Mouse (Mus musculus) lung, adult 18-20 months (tissue): Measurements from ENCODE around the gene Prm2.

Experiments used
- DNase-seq, 2 experiments: peaks; one replicate each; pipeline ENCODE4 v3.0.0; 2022; ENCODE audit warnings: mixed read lengths in 2 of 2

Prm2 gene

GRCm38 (mm10) chr16:10796034-10796433 lies at the start of gene Prm2:
Prm2 (minus strand) TSS chr16:10796134.
- no peak for DNase-seq

GRCm38 (mm10) chr16:10844319-10844670 lies 48.4 kb upstream of the Prm2 start:
- no peak for DNase-seq

DNA sequence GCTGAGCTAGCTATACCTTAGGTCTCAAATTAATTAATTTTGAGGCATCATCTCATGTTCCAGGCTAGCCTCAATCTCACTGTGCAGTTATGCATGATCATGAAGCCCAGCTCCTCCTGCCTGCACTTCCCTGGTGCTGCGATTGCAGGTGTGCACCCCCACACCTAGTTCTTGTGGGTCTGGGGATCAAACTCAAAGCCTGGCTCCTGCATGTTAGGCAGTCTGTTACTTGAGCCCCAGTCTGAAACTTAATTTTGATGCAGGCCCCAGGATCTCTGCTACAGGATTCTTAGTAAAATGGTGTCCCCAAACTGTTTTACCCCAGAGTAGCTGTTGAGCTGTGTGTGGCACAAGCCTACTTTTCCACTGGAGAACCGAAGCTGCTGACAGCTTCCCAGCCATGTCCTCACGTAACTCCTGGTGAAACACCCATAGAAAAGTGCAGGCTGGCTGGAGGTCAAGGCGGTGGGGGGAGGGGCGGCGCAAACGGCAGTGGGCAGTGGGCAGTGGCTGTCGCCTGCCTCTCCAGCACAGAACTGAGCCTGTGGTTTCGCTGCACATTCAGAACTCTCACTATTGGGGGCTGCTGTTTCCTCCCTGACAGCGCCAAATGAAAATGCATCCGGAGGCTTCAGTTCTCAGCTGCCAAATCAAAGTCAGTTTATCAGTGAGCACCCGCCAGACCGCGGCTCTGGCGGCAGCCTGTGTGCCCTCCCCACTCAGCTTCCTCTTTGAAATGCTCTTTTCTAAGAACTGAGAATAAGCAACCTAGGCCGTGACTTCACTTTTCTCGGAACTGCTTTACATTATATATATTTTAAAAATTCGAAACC lies 47.8 kb upstream of the Prm2 start:
- peak; percentile 53 to 57 for DNase-seq

GRCm38 (mm10) chr16:10842282-10842855 lies 46.4 kb upstream of the Prm2 start:
- DNase-seq: no peak

DNA sequence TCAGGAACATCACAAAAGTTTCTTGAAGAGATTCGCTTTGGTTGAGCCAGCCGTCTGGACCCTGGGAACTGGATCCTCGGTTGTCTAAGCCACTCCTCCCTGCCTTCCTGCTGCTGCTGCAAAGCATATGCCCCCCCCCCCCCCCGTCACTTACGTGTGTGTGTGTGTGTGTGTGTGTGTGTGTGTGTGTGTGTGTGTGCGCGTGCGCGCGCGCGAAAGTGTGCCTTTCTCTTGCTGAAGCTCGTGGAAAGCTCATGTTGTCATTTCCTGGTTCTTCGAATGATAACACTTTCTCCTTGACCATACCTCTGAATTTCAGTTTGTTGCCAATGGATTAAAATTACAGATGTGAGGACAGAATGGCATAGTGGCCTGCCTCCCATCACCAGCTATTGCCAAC lies 44.1 kb upstream of the Prm2 start:
- DNase-seq: no peak

DNA sequence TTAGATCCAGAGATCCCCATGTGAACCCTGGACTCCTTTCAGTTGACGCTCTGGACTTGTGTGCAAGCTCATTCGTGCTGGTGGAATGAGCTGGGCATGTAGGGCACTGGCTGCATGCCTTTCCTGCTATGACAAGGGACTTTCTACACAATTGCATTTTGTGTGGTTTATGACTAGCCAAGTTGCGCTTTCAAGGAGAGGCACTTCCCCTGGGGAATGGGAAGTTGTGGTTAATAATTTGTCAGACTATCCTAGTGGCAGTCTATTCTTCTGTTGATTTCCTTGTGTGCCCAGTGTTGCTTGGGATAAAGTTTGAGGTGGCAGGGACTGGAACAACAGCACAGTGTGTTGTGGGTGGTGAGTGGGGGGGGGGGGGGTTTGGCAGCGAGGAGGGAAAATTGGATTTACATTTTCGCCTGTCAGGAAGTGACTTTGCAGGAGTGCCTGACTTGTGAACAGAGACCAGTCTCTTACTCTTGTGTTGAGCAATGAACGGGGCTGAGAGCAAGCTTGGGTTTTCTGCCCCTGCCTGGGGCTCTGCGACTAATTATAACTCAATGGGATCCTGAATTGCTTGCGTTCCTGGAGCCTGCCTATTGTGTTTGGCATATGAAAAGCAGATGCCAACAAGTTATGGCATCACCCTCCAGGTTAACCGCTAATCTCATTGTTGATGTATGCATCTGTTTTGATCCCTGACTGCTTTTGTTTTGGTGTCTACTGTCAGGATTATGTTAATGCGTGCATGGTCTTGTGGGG lies 42.7 kb upstream of the Prm2 start:
- DNase-seq: peak; percentile 32 to 59

- no peak for DNase-seq
Measured at GRCm38 (mm10) chr16:10837903-10838302, 42.0 kb upstream of the Prm2 start.

- DNase-seq: no peak
Measured at GRCm38 (mm10) chr16:10837250-10837649, 41.3 kb upstream of the Prm2 start.

- DNase-seq: no peak
Measured at GRCm38 (mm10) chr16:10836388-10836787, 40.5 kb upstream of the Prm2 start.

GRCm38 (mm10) chr16:10834911-10835587 lies 39.1 kb upstream of the Prm2 start, which contains the start of gene Rmi2:
Rmi2 (plus strand) TSS chr16:10835059.
- DNase-seq: peak; percentile 87

DNA sequence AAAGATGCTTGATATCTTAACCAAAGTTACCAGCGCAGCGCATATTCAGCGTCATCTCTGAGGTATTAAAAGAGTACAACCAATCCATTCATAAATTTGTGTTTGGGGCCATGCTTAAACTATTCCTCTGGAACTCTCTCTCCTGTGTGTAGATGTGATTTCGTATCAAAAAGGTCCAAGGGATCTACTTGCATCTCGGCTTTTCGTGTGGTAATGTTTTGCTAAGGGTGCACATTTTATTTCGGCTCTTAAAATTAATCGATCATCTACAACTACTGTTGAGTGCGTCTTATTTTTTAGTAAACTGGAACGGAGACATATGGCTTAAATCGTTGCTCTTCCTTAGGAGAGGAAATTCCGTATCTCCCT lies 38.6 kb upstream of the Prm2 start:
- no peak for DNase-seq

DNA sequence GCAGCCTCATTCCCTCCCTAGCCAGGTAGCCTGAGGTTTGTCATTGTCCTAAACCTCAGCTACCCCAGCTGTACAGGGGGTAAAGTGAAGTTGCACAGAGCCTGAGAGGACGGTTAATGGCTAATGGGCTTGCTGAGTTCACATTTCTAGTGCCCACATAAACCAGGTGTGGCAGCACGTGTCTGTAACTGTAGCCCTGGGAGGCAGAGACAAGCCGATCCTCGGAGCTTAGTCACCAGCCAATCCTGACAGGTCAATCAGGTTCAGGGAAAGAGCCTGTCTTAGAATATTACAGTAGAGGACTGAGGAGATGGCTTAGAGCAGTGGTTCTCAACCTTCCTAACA lies 32.5 kb upstream of the Prm2 start:
- DNase-seq: no peak

DNA sequence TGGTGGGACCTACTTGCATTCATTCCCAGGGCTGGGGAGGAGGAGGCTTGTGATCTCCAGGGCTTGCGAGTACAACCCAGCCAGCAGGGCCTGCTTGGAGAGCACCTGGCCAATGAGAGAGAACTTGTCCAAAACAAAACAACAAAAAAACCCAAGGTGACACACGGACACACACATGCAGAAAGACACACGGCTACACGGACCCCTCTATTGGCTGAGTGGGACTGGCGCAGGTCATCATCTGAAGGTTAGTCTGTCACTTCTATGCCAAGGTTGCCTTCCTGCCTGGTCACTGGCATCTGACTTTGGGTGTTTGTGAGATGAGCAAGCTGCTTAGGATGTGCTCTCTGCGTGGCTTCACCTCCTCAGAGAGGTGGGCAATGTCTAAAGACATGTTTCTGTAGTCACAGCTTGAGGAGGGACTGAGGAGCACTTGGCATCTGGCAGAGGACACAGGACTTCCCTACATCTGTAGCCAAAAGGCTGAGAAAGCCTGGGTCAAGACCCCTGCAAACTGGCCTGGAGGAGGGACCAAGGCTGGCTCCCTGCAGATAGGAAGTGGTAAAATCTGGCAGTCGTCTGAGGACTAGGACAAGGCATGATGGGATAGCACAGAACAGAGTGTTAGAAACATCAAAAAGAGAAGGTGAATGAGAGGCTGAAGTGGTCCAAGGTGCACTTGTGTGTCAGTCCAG lies 32.0 kb upstream of the Prm2 start:
- DNase-seq: no peak

DNA sequence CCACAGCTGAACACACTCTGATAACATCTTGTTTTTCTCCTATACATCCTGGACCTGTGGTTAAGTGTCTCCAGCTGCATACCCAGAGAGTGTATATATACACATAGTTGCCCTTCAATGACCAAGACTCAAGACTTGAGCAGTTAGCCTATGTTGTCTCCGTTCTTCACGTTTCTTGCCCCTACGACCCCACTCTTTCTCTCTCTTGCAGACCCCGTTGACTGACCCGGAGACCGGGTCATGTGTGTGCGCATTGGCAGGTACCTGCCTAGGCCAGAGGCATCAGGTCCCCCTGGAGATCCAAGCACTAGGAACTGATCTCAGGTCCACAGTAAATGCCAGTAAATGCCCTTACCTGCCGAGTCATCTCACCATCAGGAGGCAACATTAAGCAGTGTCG lies 31.3 kb upstream of the Prm2 start:
- no peak for DNase-seq

DNA sequence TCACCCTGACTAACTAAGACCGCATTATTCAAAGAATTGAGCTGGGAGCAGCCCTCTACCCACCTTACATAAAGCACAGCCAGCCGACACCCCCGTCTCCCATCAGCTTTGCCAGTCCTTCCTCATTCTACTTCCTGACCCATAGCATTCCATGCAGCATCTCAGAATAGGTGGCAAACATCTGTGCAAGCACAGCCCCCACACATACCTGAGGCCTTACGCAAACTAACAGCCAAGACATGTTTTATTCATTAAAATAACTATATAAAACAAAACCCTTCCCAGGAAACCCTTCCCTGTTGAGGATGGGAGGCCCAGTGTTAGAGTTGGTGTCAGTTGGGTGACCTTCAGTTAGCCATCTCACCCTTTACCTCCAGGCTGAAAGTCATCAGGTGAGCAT lies 29.9 kb upstream of the Prm2 start:
- DNase-seq: no peak

DNA sequence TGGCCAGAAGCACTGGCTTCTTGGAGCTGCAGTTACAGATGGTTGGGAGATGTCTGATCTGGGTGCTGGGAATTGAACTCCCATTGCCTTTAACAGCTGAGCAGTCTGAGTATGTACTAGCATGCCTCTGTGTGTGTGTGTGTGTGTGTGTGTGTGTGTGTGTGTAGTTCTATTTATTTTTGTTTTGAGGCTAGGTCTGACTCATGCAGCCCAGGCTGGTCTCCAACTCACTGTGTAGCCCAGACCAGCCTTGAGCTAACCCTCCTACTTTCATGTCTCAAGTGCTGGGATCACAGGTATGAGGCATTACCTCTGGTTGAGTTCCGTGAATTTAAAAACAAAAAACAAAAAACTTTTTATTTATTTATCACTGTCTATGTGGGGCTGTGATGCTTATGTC lies 28.6 kb upstream of the Prm2 start:
- no peak for DNase-seq

GRCm38 (mm10) chr16:10821387-10821786 lies 25.5 kb upstream of the Prm2 start:
- no peak for DNase-seq

DNA sequence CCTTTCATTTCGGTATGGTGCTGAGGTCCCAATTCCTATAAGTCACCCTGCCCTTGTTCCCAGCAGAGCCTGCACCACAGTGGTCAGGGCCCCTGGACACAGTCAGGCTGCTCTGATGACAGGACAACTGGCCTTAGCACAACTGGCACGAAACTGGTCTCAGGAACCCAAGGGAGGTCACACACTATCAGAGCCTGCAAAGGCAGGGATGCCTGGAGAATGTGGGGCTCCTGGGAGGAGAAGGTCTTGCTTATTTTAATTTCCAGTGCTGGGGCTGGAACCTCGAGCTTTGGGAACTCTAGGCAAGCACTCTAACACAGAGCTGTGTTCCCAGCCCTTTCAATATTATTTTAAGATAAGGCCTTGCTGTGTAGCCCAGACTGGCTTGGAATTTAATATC lies 24.0 kb upstream of the Prm2 start:
- no peak for DNase-seq

- no peak for DNase-seq
Measured at GRCm38 (mm10) chr16:10818579-10819135, 22.7 kb upstream of the Prm2 start.

DNA sequence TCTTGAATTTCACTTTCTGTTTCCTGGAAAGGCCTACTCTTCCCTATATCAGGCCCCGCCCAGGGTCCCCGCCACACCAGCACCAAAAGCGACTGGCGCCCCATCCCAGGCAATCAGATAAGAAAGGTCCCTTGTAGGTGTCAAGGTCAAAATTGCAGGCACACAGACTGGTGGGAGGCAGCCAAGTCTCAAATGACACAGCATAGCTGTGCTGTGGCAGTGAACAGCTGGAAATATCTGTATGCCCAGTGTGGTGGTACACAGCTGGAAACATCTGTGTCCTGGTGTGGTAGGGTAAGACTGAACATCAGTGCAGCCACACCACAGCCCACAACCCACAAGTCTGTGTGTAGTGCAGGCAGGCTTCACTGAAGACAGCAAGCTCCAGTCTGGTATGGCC lies 18.9 kb upstream of the Prm2 start:
- peak in 1 of 2 experiments; percentile 17 for DNase-seq

GRCm38 (mm10) chr16:10813726-10814125 lies 17.8 kb upstream of the Prm2 start:
- no peak for DNase-seq

DNA sequence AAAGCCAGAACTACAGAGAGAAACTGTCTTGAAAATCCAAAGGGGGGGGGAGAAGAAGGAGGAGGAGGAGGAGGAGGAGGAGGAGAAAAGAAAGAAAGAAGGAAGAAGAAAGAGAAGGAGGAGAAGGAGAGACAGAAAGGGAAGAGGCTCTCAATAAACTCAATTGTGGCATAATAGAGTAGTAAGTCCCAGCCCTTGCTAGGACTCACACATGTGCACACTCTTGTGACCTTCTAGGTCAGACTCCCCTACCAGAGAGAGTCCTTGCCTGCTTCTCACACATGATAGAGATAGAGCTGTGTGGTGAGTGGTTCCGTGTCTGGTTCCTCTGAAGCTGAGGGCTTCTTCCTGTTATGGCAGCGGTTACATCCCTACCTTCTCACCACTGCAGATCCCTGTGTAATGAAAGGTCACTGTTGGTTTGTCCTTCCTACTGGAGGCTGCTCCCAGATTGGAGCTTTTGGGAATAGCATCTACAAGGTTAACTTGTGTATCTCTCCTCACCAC lies 17.0 kb upstream of the Prm2 start, which contains the start of gene Gm11172:
Gm11172 (plus strand) TSS at position 51 of the 507 bp plus-strand sequence.
- no peak for DNase-seq
